Mouse (Mus musculus) liver, adult (tissue): ENCODE measurements around the gene Ccdc63.

Source experiments
- GATA4 ChIP-seq: IDR thresholded peaks from 2 replicates; pipeline ENCODE4 v1.6.1; 2014; ENCODE audit warnings: mild to moderate bottlenecking, low read length; ENCODE audit not compliant: insufficient replicate concordance

Ccdc63 gene

DNA sequence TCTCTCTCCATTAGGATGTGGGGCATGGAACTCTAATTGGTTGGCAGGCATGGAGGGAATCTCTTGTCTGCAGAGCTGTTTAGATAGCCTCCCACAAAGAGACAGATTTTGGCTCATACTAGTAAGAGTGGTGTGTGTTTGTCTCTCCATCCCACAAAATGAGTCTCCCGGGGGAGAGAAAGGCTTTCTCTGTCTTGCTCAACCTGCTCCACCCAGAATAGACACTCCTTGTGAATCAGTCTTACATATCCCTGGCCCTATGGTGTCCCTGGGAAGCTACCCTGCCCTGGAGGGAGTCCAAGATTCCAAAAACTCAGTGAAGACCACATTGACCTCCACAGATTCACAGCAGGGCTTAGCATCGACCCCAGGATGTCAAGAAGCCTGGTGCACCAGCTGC, 15.9 kb upstream of the Ccdc63 start:
- no peak for TF ChIP-seq GATA4

GRCm38 (mm10) chr5:122155613-122156012, 15.0 kb upstream of the Ccdc63 start:
- no peak; the same call in 1 of the 2 replicates for TF ChIP-seq GATA4

GRCm38 (mm10) chr5:122154782-122155181, 14.2 kb upstream of the Ccdc63 start:
- no peak for TF ChIP-seq GATA4

DNA sequence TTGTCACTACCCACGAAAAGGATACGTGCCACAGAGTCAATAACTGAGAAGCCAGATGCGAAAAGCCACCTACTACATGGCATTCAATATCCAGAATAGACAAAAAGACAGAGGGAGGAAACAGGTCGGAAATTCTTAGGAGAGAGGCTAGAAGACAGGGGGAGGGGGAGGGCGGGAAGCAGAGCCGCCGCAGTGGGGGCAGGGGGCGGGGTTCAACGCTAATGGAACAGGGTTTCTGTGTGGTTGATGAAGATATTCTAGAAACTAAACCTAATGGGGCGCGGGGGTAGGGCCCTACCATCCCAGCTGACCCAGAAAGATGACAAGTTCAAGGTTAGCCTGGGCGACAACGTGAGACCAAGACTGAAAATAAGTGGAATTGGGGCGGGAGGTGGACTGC, 13.4 kb upstream of the Ccdc63 start:
- no peak for TF ChIP-seq GATA4

- TF ChIP-seq GATA4 = no peak
These were observed 8.6 kb upstream of the Ccdc63 start for GRCm38 (mm10) chr5:122149259-122149658.

- TF ChIP-seq GATA4 = no peak
These were observed 7.5 kb upstream of the Ccdc63 start for GRCm38 (mm10) chr5:122148107-122148506.

DNA sequence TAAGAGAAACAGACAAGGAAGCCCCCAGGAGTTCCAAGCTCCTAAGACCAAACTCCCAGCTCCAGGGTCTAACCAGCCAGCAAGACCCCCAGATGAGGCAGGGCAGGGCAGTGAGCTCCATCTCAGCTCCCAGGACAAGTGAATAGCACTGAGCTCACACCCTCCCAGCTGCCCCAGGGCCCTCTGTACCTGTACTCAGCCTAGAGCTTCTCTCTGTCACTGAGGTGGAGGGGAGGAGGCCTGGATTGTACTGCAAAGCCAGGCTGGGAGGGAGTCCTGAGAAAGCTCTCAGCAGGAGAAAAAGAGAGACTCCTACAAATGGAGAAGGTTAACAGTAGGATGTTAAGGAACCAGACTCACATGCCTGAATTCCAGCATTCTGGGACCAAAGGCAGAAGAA, 6.0 kb upstream of the Ccdc63 start:
- TF ChIP-seq GATA4 = no peak

DNA sequence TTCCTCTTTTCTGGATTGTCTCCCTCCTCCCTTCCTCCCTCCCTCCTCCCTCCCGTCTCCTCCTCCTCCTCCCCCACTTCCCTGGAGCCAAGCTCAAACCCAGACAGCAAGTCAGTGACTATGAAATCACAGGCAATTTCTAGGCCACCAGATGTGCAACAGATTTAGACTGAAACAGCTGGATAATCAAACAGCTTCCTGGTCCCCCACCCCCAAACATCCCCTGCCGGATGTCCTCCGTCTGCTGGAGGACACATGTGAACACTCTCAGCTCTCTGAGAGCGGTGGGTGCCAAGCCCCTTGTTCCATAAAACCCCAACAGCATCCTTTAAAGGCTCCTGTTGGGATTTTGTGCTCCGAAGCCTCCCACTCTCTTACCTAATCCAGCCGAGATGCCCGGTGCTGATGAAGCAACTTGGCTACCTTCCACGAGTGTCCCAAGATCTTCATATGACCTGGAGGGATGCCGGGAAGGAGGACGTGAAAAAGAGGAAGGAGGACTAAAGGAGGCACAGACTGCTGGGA, 5.5 kb upstream of the Ccdc63 start:
- no peak for TF ChIP-seq GATA4

- no peak for TF ChIP-seq GATA4
These were observed 4.9 kb upstream of the Ccdc63 start for GRCm38 (mm10) chr5:122145381-122146055.

DNA sequence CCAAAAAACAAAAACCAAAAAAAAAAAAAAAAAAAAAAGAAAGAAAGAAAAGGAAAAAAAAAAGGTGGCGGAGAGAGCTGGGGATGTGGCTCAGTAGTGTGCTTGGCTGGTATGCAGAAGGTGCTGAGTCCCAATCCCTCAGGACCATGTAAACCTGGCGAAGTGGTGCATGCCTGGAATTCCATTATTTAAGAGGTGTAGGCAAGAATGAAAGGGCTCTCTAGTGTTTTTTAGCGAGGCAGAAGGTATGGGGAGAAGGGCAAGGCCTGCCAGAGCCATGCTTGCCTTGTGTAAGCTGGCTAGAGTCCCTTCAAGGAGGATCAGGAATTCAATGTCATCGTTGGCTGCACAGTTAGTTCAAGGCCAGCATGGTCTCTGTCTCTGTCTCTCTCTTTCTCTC, 4.2 kb upstream of the Ccdc63 start:
- TF ChIP-seq GATA4 = no peak

GRCm38 (mm10) chr5:122143543-122143942, 2.9 kb upstream of the Ccdc63 start:
- TF ChIP-seq GATA4 = no peak

GRCm38 (mm10) chr5:122142230-122142992, 1.8 kb upstream of the Ccdc63 start:
- no peak for TF ChIP-seq GATA4

GRCm38 (mm10) chr5:122138856-122139255, 1.8 kb downstream of the Ccdc63 start:
- no peak for TF ChIP-seq GATA4

DNA sequence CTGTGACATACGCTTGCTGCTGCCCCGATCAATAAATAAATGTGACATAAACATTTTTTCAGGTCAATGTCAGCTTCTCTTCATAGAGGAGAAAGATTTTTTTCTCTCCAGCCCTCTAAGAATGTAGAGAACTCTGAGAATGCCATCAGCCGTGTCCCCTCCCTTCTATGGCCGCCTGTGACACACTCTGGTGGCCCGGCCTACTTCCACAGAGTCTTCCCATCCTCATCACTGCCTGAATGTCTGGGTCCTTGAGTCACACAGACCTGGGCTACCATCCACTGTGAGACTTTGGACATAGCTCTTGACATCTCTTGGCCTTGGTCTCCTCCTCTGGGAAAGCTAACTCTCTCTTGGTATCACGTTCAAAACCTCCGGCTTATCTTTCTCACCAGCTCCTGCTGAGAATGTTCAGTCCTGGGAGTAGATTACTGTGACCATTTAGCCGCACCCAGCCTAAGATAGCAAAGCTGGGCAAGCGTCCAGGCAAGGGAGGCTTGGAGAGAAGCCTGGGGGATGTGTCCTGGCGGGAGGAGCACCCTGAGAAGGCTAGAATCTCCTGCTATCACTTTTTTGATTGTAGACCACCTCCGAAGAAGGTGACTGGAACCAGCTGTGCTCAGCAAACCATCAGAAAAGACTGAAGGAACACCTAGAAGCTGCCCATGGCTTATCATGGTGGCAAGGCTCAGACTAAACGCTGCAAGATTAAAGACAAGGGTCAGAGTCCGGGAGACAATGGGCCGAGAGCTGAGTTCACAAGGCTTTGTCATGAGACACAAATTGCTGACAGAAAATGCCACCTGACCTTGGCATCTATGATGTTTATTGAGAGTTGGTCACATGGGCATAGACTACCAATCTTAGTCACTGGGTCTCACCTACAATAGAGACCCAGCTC, 3.9 kb downstream of the Ccdc63 start:
- peak; percentile 89 for TF ChIP-seq GATA4

DNA sequence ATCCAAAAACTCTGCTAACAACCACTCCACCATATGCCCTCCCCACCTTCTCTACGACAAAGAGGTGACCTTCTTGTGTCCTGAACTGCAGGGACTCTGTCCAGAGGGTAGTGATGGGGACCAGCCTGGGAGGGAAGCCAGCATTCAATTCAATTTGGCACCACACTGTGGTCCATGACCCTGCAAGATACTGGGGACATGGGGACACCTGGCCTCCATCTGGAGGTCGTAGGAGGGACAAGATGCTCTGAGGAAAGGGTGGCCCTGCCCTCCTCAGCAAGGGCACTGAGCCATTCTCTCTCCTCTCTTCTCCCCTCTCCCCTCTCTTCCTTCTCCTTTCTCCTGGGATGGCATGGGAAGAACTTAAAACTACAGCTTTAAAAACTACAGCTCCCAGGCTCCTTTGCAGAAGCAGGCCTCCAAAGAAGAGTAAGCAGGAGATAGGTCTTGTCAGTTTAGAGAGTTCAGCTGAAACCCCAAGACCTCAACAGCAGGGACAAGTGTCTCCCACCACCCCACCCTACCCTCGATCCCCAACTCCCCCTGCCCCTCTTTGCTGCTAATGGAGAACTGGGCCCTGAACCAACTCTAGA, 5.2 kb downstream of the Ccdc63 start:
- no peak for TF ChIP-seq GATA4
